In genomic region chr7:30219293-30220007, GRCm38 (mm10) we compare ENCODE assay signal across 8 mouse cellular contexts. TPM values are rescaled to one million over a fixed set of nuclear protein-coding genes. Genes with fewer than 3 reads are reported as not detected.
DNase-seq lines count a peak whose midpoint lies in the region; ATAC-seq lines count a peak whose summit lies in the region.
"Had no signal": no experiment of that assay in that cellular context is flagged by ENCODE, and none has a peak within 500 bp of the region (broad histone marks: within the 10 kb centered on the region; RNA-seq: fewer than 3 reads in every experiment).

No protein-coding gene starts in this region.

- H3K4me1 ChIP-seq in embryonic facial prominence, embryonic 10.5 days = peaks cover 17% of the 10 kb centered on the region
- no peaks in the 10 kb centered on the region for H3K4me1 ChIP-seq in stomach, embryonic 14.5 days (ENCODE audit: control insufficient read depth, insufficient read depth, low read length)

- H3K27me3 ChIP-seq in embryonic facial prominence, embryonic 10.5 days (replicated peaks; ENCODE audit: low read depth, poor library complexity, severe bottlenecking) = no peaks in the 10 kb centered on the region
- no peaks in the 10 kb centered on the region for H3K27me3 ChIP-seq in stomach, embryonic 14.5 days (ENCODE audit: control insufficient read depth, insufficient read depth, low read length)

- 6% methylated on average over 16 of the region's 16 CpGs for WGBS in embryonic facial prominence, embryonic 10.5 days
- WGBS in stomach, embryonic 14.5 days = 4% methylated on average over 16 of the region's 16 CpGs

- peak overlapping the region; percentile 61 for H3K4me3 ChIP-seq in embryonic facial prominence, embryonic 10.5 days
- peak overlapping the region; percentile 42 for H3K4me3 ChIP-seq in stomach, embryonic 14.5 days (ENCODE audit: low read depth, low read length)

- ATAC-seq in megakaryocyte, adult 5-6 weeks (ENCODE audit: poor library complexity, severe bottlenecking) = peak; percentile 60
- peak; percentile 56 for ATAC-seq in stomach, embryonic 14.5 days (ENCODE audit: insufficient number of reproducible peaks, insufficient read depth, low FRiP score, low read depth)

- peak overlapping the region; percentile 42 for H3K9ac ChIP-seq in stomach, embryonic 14.5 days (replicated peaks; ENCODE audit: low read depth, low read length)

- H3K4me2 ChIP-seq in stomach, embryonic 14.5 days (replicated peaks; ENCODE audit: low read depth, low read length) = peak overlapping the region; percentile 94

- no peaks in the 10 kb centered on the region for H3K9me3 ChIP-seq in embryonic facial prominence, embryonic 10.5 days
- no peaks in the 10 kb centered on the region for H3K9me3 ChIP-seq in stomach, embryonic 14.5 days (ENCODE audit: control insufficient read depth, low read depth, low read length)

- H3K27ac ChIP-seq in embryonic facial prominence, embryonic 10.5 days (replicated peaks) = peak overlapping the region; percentile 81
- H3K27ac ChIP-seq in stomach, embryonic 14.5 days (ENCODE audit: low read length) = no peak overlapping the region

- intact Hi-C loops in heart, postnatal 14 days (cut with DNase I) = loop anchor here (5.0 kb wide), 1 partner anchor 37 kb away; the partner anchor contains the start of gene Cox7a1

- DNase-seq in 416B (ENCODE audit: low read depth) = peak; percentile 43
- peak; percentile 60 for DNase-seq in CD4-positive helper T cell, adult 2 months (ENCODE audit: low read depth, low spot score)
- DNase-seq in embryonic facial prominence, embryonic 10.5 days (ENCODE audit: low spot score) = peak; percentile 82
- peak; percentile 67 to 70 for DNase-seq in heart, postnatal 14 days
- DNase-seq in kidney, postnatal 36 days = peak; percentile 87 to 89

- peaks cover 28% of the 10 kb centered on the region for H3K36me3 ChIP-seq in embryonic facial prominence, embryonic 10.5 days (replicated peaks)
- peaks cover 4% of the 10 kb centered on the region; the same call in 1 of the 2 replicates for H3K36me3 ChIP-seq in stomach, embryonic 14.5 days (ENCODE audit: control insufficient read depth, insufficient read depth, low read length)

RNA-seq across cellular contexts. Expression of gene Polr2i, which starts 12.3 kb away (rescaled TPM):
- 174 and 177 TPM in 2 replicates for polyA plus RNA-seq in embryonic facial prominence, embryonic 10.5 days (2016; fragmentation: Nextera tagmentation; extraction: Ambion mirVana)
- total RNA-seq in heart, postnatal 14 days (2021) = 10 to 100 TPM; 52.8 to 55.5 TPM
- total RNA-seq in megakaryocyte, adult 5-6 weeks (2015) = 46.4 and 51.0 TPM in 2 replicates
- 31.5 and 39.1 TPM in 2 replicates for total RNA-seq in megakaryocyte, adult 5-6 weeks (2017)
- 143 and 177 TPM in 2 replicates for polyA plus RNA-seq in stomach, embryonic 14.5 days (2014; fragmentation: Nextera tagmentation; extraction: Ambion mirVana)

RNA-seq across cellular contexts. Expression of gene Tbcb, which starts 12.6 kb away (rescaled TPM):
- 270 and 275 TPM in 2 replicates for polyA plus RNA-seq in embryonic facial prominence, embryonic 10.5 days (2016; fragmentation: Nextera tagmentation; extraction: Ambion mirVana)
- 10 to 100 TPM; 47.4 to 60.8 TPM for total RNA-seq in heart, postnatal 14 days (2021)
- total RNA-seq in megakaryocyte, adult 5-6 weeks (2015) = 84.2 and 92.7 TPM in 2 replicates
- 30.2 and 48.2 TPM in 2 replicates for total RNA-seq in megakaryocyte, adult 5-6 weeks (2017)
- polyA plus RNA-seq in stomach, embryonic 14.5 days (2014; fragmentation: Nextera tagmentation; extraction: Ambion mirVana) = 148 and 150 TPM in 2 replicates

RNA-seq across cellular contexts. Expression of gene Ovol3, which starts 16.1 kb away (rescaled TPM):
- not detected in 2 replicates for polyA plus RNA-seq in embryonic facial prominence, embryonic 10.5 days (2016; fragmentation: Nextera tagmentation; extraction: Ambion mirVana)
- total RNA-seq in heart, postnatal 14 days (2021) = not detected
- 0.55 TPM in 1 of 2 replicates, not detected in the other for total RNA-seq in megakaryocyte, adult 5-6 weeks (2015)
- total RNA-seq in megakaryocyte, adult 5-6 weeks (2017) = not detected in 2 replicates
- polyA plus RNA-seq in stomach, embryonic 14.5 days (2014; fragmentation: Nextera tagmentation; extraction: Ambion mirVana) = not detected in 2 replicates
- total RNA-seq: layer of hippocampus, postnatal 25 days had no signal

RNA-seq across cellular contexts. Expression of gene Capns1, which starts 20.8 kb away (rescaled TPM):
- 54.8 and 61.9 TPM in 2 replicates for polyA plus RNA-seq in embryonic facial prominence, embryonic 10.5 days (2016; fragmentation: Nextera tagmentation; extraction: Ambion mirVana)
- 100 to 1,000 TPM; 285 to 301 TPM for total RNA-seq in heart, postnatal 14 days (2021)
- total RNA-seq in megakaryocyte, adult 5-6 weeks (2015) = 485 and 524 TPM in 2 replicates
- 307 and 314 TPM in 2 replicates for total RNA-seq in megakaryocyte, adult 5-6 weeks (2017)
- polyA plus RNA-seq in stomach, embryonic 14.5 days (2014; fragmentation: Nextera tagmentation; extraction: Ambion mirVana) = 95.8 and 99.8 TPM in 2 replicates

RNA-seq across cellular contexts. Expression of gene Cox7a1, which starts 35.5 kb away (rescaled TPM):
- 2.5 and 4.2 TPM in 2 replicates for polyA plus RNA-seq in embryonic facial prominence, embryonic 10.5 days (2016; fragmentation: Nextera tagmentation; extraction: Ambion mirVana)
- 1,000 to 10,000 TPM; 1,873 to 1,882 TPM for total RNA-seq in heart, postnatal 14 days (2021)
- total RNA-seq in megakaryocyte, adult 5-6 weeks (2015) = 0.91 and 1.6 TPM in 2 replicates
- total RNA-seq in megakaryocyte, adult 5-6 weeks (2017) = 0.94 and 2.4 TPM in 2 replicates
- 5.7 and 8.2 TPM in 2 replicates for polyA plus RNA-seq in stomach, embryonic 14.5 days (2014; fragmentation: Nextera tagmentation; extraction: Ambion mirVana)
